Mouse (Mus musculus) heart, adult 2 months (tissue): Measurements from ENCODE around the gene Shisa7. TPM values are rescaled to one million over a fixed set of nuclear protein-coding genes. Genes with fewer than 3 reads are reported as not detected.

Experiments used
- DNase-seq, 2 experiments: peaks; one replicate each; pipeline ENCODE4 v3.0.0; 2021
- H3K27ac ChIP-seq: fragments of 200-600 bp; 2 replicates; pipeline ENCODE4 v1.8.1; 2022
- H3K27me3 ChIP-seq: fragments of 200-500 bp; 2 replicates; pipeline ENCODE4 v1.6.1; 2012; ENCODE audit warnings: mild to moderate bottlenecking, low read length, inconsistent platforms, mixed read lengths; ENCODE audit not compliant: control insufficient read depth, insufficient read depth
- H3K36me3 ChIP-seq: fragments of 200-500 bp; 2 replicates; pipeline ENCODE4 v1.6.1; 2012; ENCODE audit warnings: low read length, inconsistent platforms; ENCODE audit not compliant: control insufficient read depth, insufficient read depth
- H3K4me1 ChIP-seq: fragments of 200-500 bp; 2 replicates; pipeline ENCODE4 v1.6.1; 2011; ENCODE audit warnings: low read length; ENCODE audit not compliant: control insufficient read depth, insufficient read depth
- H3K4me3 ChIP-seq: fragments of 200-600 bp; 2 replicates; pipeline ENCODE4 v1.8.1; 2022
- H3K79me2 ChIP-seq: fragments of 200-500 bp; replicated peaks from 2 replicates; pipeline ENCODE4 v1.6.1; 2012; ENCODE audit warnings: mild to moderate bottlenecking, inconsistent platforms, low read length, moderate library complexity, mixed read lengths; ENCODE audit not compliant: control insufficient read depth, insufficient read depth
- H3K9ac ChIP-seq: fragments of 200-500 bp; 2 replicates; pipeline ENCODE4 v1.6.1; 2012; ENCODE audit warnings: low read depth, mild to moderate bottlenecking, control low read depth, inconsistent platforms, low read length, mixed read lengths
- CTCF ChIP-seq: fragments of 200-600 bp; IDR thresholded peaks from 2 replicates; pipeline ENCODE4 v1.8.1; 2022; ENCODE audit warnings: antibody characterized with exemption, mild to moderate bottlenecking, moderate library complexity
- EP300 ChIP-seq: fragments of 200-500 bp; IDR thresholded peaks from 2 replicates; pipeline ENCODE4 v1.6.1; 2011; ENCODE audit warnings: low read depth, low read length, control low read depth; ENCODE audit not compliant: insufficient read depth
- POLR2A ChIP-seq: fragments of 200-500 bp; IDR thresholded peaks from 2 replicates; pipeline ENCODE4 v1.6.1; 2011; ENCODE audit warnings: mild to moderate bottlenecking, low read depth, low read length, control low read depth; ENCODE audit not compliant: insufficient read depth
- WGBS: fragments of 180-500 bp; shearing (Covaris S2); methylation state at CpG from one replicate; pipeline ENCODE4 v1.1.7; 2018; 5-methylcytosine and 5-hydroxymethylcytosine counted together
- intact Hi-C: fragments of 180-260 bp; cut with DNase I; formaldehyde crosslinking; loops from one replicate; pipeline ENCODE4 v1.15.1; 2025
- polyA plus RNA-seq: library from polyadenylated mRNA; depleted of rRNA; stranded (reverse); fragments of >200 nt; gene quantifications from 2 replicates; pipeline ENCODE4 v1.2.3, GENCODE M21; 2012
- total RNA-seq, 2 experiments: library from RNA; stranded (reverse); gene quantifications; 2 replicates each; pipeline ENCODE4 v1.2.3; 2021

Shisa7 gene
- total and polyA plus RNA-seq, 3 experiments: 0.07 to 0.12 TPM; not detected in 1

GRCm38 (mm10) chr7:4842634-4843131 lies 1.8 kb downstream of the Shisa7 start:
- no peak overlapping the region for H3K27ac ChIP-seq
- H3K9ac ChIP-seq: no peak overlapping the region
- H3K79me2 ChIP-seq: no peaks in the 10 kb centered on the region
- TF ChIP-seq EP300 (no peak), POLR2A (no peak), CTCF (no peak)
- 2% methylated on average over 16 of the region's 16 CpGs for WGBS
- no peaks in the 10 kb centered on the region for H3K36me3 ChIP-seq
- H3K27me3 ChIP-seq: peaks cover 13% of the 10 kb centered on the region
- DNase-seq: no peak
- no peaks in the 10 kb centered on the region for H3K4me1 ChIP-seq
- no peak overlapping the region for H3K4me3 ChIP-seq
- intact Hi-C loops: no loop called here

DNA sequence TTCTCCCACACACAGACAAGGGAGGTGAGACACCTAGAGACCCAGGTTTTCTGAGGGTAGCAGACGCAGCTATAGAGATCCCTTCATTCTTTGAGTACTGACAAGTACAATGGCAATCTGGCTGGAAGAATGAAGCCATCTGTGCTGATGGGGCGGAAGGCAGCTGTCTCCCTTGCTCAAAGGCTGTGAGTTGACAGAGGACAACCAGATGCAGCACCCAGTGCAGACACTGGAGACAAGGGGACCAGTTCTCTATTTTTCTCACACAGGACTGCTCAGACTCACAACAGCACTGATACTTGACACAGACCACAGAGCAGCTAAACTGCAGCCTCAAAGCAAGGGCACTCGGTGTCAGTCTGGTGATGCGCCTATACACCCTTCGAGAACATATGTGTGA lies 2.4 kb downstream of the Shisa7 start:
- H3K36me3 ChIP-seq: no peaks in the 10 kb centered on the region
- no peaks in the 10 kb centered on the region for H3K79me2 ChIP-seq
- WGBS: 59% methylated on average over 5 of the region's 5 CpGs
- H3K4me3 ChIP-seq: no peak overlapping the region
- H3K27me3 ChIP-seq: peaks cover 14% of the 10 kb centered on the region
- H3K4me1 ChIP-seq: no peaks in the 10 kb centered on the region
- H3K9ac ChIP-seq: no peak overlapping the region
- no peak for TF ChIP-seq POLR2A
- no peak for TF ChIP-seq CTCF
- TF ChIP-seq EP300: no peak
- DNase-seq: no peak
- intact Hi-C loops: no loop called here
- no peak overlapping the region for H3K27ac ChIP-seq

DNA sequence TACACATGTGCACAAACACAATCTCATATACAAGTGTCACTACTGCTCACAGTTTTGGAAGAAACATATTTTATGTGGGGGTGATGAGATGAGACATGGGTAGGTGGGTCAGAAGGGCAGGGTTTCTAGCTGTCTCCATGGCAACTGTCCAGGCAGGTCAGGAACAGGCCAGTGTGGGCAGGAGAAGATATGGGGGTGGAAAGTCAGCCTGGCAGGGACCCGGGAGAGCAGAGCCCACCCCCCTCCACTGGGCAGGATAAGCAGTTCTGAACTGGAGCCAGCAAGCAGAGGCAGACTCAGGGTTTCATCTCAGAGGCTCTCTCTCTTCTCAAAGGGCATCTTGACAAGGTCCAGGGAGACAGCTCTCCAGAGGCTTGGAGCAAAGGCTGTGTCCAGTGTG lies 6.9 kb downstream of the Shisa7 start:
- WGBS: 0% methylated on average over 1 of the region's 1 CpGs
- no peaks in the 10 kb centered on the region for H3K79me2 ChIP-seq
- intact Hi-C loops: no loop called here
- no peaks in the 10 kb centered on the region for H3K4me1 ChIP-seq
- H3K27me3 ChIP-seq: peaks cover 10% of the 10 kb centered on the region
- H3K27ac ChIP-seq: no peak overlapping the region
- H3K9ac ChIP-seq: no peak overlapping the region
- no peaks in the 10 kb centered on the region for H3K36me3 ChIP-seq
- DNase-seq: no peak
- TF ChIP-seq EP300: no peak
- no peak for TF ChIP-seq CTCF
- no peak for TF ChIP-seq POLR2A
- H3K4me3 ChIP-seq: no peak overlapping the region

- 1% methylated on average over 51 of the region's 51 CpGs for WGBS
- TF ChIP-seq CTCF (peak; percentile 66), POLR2A (no peak), EP300 (no peak)
- Histone ChIP-seq H3K27ac (no peak overlapping the region), H3K79me2 (no peaks in the 10 kb centered on the region), H3K9ac (peak overlapping the region; percentile 11; the same call in 1 of the 2 replicates), H3K36me3 (no peaks in the 10 kb centered on the region), H3K27me3 (peaks cover 10% of the 10 kb centered on the region), H3K4me1 (no peaks in the 10 kb centered on the region), H3K4me3 (peak overlapping the region; percentile 38)
- peak; percentile 53 to 59 for DNase-seq
- intact Hi-C loops: no loop called here
These were observed 8.1 kb downstream of the Shisa7 start for GRCm38 (mm10) chr7:4836351-4836792.

GRCm38 (mm10) chr7:4835631-4836327 lies 8.7 kb downstream of the Shisa7 start:
- H3K27ac ChIP-seq: no peak overlapping the region
- no peak overlapping the region for H3K9ac ChIP-seq
- DNase-seq: no peak
- H3K79me2 ChIP-seq: no peaks in the 10 kb centered on the region
- 6% methylated on average over 33 of the region's 34 CpGs for WGBS
- peak overlapping the region; percentile 38 for H3K4me3 ChIP-seq
- H3K36me3 ChIP-seq: no peaks in the 10 kb centered on the region
- no peaks in the 10 kb centered on the region for H3K4me1 ChIP-seq
- TF ChIP-seq CTCF (no peak), EP300 (no peak), POLR2A (no peak)
- H3K27me3 ChIP-seq: peaks cover 12% of the 10 kb centered on the region
- intact Hi-C loops: no loop called here

DNA sequence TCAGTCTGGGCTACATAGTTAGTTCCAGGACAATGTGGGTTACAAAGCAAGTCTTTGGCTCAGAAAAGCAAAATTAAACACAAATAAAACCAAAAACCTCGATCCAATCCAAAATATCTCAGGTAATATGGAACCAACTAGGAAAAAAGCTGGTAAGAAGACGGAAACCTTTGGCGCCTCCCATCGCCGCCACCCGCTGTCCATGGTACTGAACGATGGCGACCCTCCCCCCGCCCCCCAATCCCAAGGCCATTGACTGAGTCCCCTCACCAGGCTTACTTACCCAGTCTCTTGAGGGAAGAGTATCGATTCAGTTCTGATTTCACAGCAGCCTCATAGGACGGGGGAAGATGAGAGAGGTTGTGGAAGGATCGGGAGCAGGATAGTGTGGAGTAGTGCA lies 14.0 kb downstream of the Shisa7 start:
- DNase-seq: no peak
- H3K36me3 ChIP-seq: no peaks in the 10 kb centered on the region
- WGBS: 4% methylated on average over 12 of the region's 12 CpGs
- no peak overlapping the region for H3K27ac ChIP-seq
- H3K4me1 ChIP-seq: no peaks in the 10 kb centered on the region
- intact Hi-C loops: no loop called here
- H3K27me3 ChIP-seq: peaks cover 6% of the 10 kb centered on the region; the same call in 1 of the 2 replicates
- no peak for TF ChIP-seq CTCF
- TF ChIP-seq EP300: no peak
- TF ChIP-seq POLR2A: no peak
- no peak overlapping the region for H3K4me3 ChIP-seq
- H3K79me2 ChIP-seq: no peaks in the 10 kb centered on the region
- no peak overlapping the region for H3K9ac ChIP-seq
